Mouse (Mus musculus) thymus, adult 2 months (tissue): Measurements from ENCODE around the gene Olfr1134. TPM values are rescaled to one million over a fixed set of nuclear protein-coding genes. Genes with fewer than 3 reads are reported as not detected.
"Not testable (repeated sequence)": the region's sequence is repeated elsewhere in the genome, so short reads cannot be mapped to it uniquely, and the experiment has no call there.

ENCODE experiments used
- DNase-seq: peaks from one replicate; pipeline ENCODE4 v3.0.0; 2021
- H3K27ac ChIP-seq: fragments of 200-500 bp; 2 replicates; pipeline ENCODE4 v1.5.1; 2012; ENCODE audit warnings: low read length, control low read depth; ENCODE audit not compliant: control insufficient read depth, insufficient read depth
- H3K27me3 ChIP-seq: fragments of 200-500 bp; 2 replicates; pipeline ENCODE4 v1.6.1; 2012; ENCODE audit warnings: mild to moderate bottlenecking, low read length, moderate library complexity, mixed read lengths; ENCODE audit not compliant: control insufficient read depth, insufficient read depth
- H3K36me3 ChIP-seq: fragments of 200-500 bp; 2 replicates; pipeline ENCODE4 v1.6.1; 2012; ENCODE audit warnings: mild to moderate bottlenecking, low read length, moderate library complexity; ENCODE audit not compliant: control insufficient read depth, insufficient read depth
- H3K4me1 ChIP-seq: fragments of 200-500 bp; replicated peaks from 2 replicates; pipeline ENCODE4 v1.6.1; 2012; ENCODE audit warnings: low read length; ENCODE audit not compliant: control insufficient read depth, insufficient read depth
- H3K4me3 ChIP-seq: fragments of 200-500 bp; 2 replicates; pipeline ENCODE4 v1.5.1; 2012; ENCODE audit warnings: mild to moderate bottlenecking, low read length, control low read depth, moderate library complexity; ENCODE audit not compliant: control insufficient read depth, insufficient read depth
- CTCF ChIP-seq: fragments of 200-500 bp; IDR thresholded peaks from 2 replicates; pipeline ENCODE4 v1.5.1; 2012; ENCODE audit warnings: mild to moderate bottlenecking, control low read depth, low read length, moderate library complexity, borderline replicate concordance; ENCODE audit not compliant: control insufficient read depth, poor library complexity, insufficient read depth; ENCODE audit errors: extremely low read depth
- POLR2A ChIP-seq: fragments of 200-500 bp; IDR thresholded peaks from 2 replicates; pipeline ENCODE4 v1.6.1; 2012; ENCODE audit warnings: mild to moderate bottlenecking, low read length, control low read depth, moderate library complexity; ENCODE audit not compliant: control insufficient read depth, poor library complexity, insufficient read depth; ENCODE audit errors: extremely low read depth
- WGBS: fragments of 180-500 bp; shearing (Covaris S2); methylation state at CpG from one replicate; pipeline ENCODE4 v1.1.7; 2018; 5-methylcytosine and 5-hydroxymethylcytosine counted together
- polyA plus RNA-seq: library from polyadenylated mRNA; depleted of rRNA; stranded (reverse); fragments of >200 nt; gene quantifications from 2 replicates; pipeline ENCODE4 v1.2.3, GENCODE M21; 2012; rRNA removed

The Olfr1134 gene
- polyA plus RNA-seq, result not detected in 2 replicates

DNA sequence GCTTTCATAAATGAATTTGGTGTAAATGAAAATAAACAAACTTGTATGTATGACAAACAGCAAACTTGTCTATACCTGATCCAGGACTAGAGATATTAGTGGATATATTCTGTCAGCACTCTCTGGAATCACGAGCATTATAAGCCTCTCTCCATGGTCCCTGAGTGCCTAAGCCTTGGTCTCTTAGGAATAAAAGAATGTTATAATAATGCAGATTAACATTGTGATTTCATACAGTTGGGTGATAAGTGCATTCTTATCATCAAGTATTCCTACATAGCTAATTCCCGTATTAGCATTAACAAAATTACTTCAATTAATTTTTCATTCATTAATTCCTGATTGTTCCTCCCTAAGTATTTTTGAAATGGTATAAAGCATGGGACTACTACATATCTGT lies at the start of gene Olfr1134:
Gene Olfr1134, minus strand, starts transcription at position 101 of the 400 bp plus-strand sequence.
- WGBS, result 88% methylated on average over 2 of the region's 2 CpGs
- Histone ChIP-seq H3K36me3 (no peaks in the 10 kb centered on the region), H3K4me1 (no peaks in the 10 kb centered on the region), H3K4me3 (no peak within 1 kb of the TSS), H3K27me3 (no peaks in the 10 kb centered on the region), H3K27ac (no peak within 1 kb of the TSS)
- DNase-seq, result no peak
- TF ChIP-seq POLR2A, result no peak
- TF ChIP-seq CTCF, result no peak

DNA sequence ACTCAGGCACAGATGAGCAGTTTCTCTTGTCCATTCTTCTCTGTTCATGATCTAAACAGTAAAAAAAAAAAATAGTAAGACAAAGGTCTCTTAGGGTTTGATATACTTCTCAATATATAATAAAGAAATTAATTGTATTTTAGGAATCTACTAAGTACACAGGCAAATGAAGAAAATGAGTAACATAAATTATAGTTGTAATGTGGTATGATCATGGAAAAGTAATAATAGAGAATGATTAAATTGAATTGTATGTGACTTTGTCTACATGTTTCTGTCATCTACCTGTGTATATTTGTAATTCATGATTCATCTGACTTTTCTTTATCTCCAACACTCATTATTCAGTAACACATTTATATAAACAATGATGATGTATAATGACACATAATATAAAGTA lies 35.6 kb upstream of the Olfr1134 start, which contains the start of gene Olfr1136:
Gene Olfr1136, minus strand, starts transcription at position 101 of the 400 bp plus-strand sequence.
- no peak for DNase-seq
- Histone ChIP-seq H3K27ac (no peak within 1 kb of the TSS), H3K4me1 (no peaks in the 10 kb centered on the region), H3K27me3 (no peaks in the 10 kb centered on the region), H3K36me3 (no peaks in the 10 kb centered on the region), H3K4me3 (no peak within 1 kb of the TSS)
- TF ChIP-seq CTCF (no peak), POLR2A (no peak)

DNA sequence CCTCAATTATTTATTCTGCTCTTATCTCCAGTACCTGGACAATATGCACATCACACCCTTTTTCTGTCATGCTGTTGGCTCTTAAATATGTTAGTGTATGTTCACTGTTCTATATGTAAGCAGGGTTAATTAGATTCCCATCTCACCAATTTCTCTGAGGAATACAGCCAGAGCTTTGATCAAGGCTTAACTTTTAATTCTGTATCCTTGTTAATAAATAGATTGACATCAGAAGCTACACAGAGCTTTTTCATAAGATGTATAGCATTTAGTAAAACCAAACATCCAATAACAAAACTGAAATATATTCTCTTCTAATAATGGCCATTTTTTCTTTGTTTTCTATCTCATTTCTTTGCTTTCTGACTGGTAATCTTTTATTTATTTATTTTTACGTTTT lies 15.3 kb upstream of the Olfr1134 start, which contains the start of gene Olfr1135:
Gene Olfr1135, minus strand, starts transcription at position 101 of the 400 bp plus-strand sequence.
- 8% methylated on average over 1 of the region's 1 CpGs for WGBS
- H3K27ac ChIP-seq, result no peak within 1 kb of the TSS
- no peak within 1 kb of the TSS for H3K4me3 ChIP-seq
- no peak for TF ChIP-seq CTCF
- no peak for TF ChIP-seq POLR2A
- H3K27me3 ChIP-seq, result no peaks in the 10 kb centered on the region
- DNase-seq, result no peak
- no peaks in the 10 kb centered on the region for H3K36me3 ChIP-seq
- H3K4me1 ChIP-seq, result no peaks in the 10 kb centered on the region

DNA sequence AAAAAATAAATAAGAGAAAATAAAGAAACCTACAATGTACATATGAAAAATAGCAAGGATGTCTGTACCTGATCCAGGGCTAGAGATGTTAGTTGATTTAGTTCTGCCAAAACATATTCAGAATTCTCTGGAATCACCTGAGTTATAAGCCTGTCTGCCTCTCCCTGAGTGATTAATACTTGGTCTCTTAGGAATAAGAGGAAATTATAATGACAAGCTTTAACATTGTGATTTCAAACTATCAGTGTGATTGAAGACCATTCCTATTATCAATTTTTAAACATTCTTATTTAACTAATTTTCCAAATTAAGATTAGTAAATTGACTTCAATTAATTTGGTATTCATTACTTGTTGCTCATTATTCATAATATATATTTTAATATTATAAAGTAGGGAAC lies 11.0 kb downstream of the Olfr1134 start, which contains the start of gene Olfr1133:
Gene Olfr1133, minus strand, starts transcription at position 101 of the 400 bp plus-strand sequence.
- TF ChIP-seq POLR2A, result no peak
- TF ChIP-seq CTCF, result no peak
- H3K4me3 ChIP-seq, result no peak within 1 kb of the TSS
- no peaks in the 10 kb centered on the region for H3K36me3 ChIP-seq
- H3K27ac ChIP-seq, result no peak within 1 kb of the TSS
- DNase-seq, result no peak
- no peaks in the 10 kb centered on the region for H3K27me3 ChIP-seq
- H3K4me1 ChIP-seq, result no peaks in the 10 kb centered on the region

DNA sequence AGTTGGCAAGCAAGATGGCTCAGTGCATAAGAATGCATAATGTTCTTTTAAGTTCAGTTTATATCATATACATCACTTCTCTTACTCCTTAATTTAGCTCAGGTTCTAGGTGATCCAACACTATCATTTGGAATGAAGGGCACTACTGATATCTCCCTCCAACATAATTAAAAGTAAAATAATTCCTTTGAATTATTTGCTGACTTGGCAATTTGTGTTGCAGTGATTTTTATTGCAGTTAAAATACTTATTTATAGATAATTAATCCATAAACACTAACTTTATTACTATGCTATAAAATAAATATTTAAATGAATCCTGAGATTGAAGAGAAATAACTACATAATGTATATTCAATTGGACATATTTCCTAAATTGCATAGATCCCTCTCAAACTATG lies 15.8 kb downstream of the Olfr1134 start:
- TF ChIP-seq CTCF, result no peak
- TF ChIP-seq POLR2A, result no peak
- H3K27ac ChIP-seq, result no peak overlapping the region
- H3K36me3 ChIP-seq, result no peaks in the 10 kb centered on the region
- H3K27me3 ChIP-seq, result no peaks in the 10 kb centered on the region
- H3K4me1 ChIP-seq, result no peaks in the 10 kb centered on the region
- no peak overlapping the region for H3K4me3 ChIP-seq
- DNase-seq, result no peak

DNA sequence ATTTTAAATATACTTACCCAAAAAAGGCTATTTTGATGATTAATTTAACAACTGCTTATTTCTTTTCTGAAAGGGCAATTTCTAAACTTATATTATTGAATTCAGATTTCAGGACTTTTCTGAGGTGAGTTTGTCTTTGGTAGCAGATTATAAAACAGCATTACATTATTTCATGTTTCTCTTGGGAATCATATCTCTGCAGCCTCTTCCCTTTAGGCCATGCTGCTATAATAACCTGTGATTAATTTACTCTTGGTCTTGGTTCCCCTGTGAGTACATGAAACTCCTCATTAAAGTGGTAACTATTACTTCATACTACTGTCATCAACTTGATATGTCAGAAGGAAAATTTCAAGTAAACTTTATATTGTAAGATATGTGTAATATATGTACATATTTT lies 20.8 kb downstream of the Olfr1134 start, which contains the start of gene Olfr1132:
Gene Olfr1132, minus strand, starts transcription at position 101 of the 400 bp plus-strand sequence.
- no peaks in the 10 kb centered on the region for H3K27me3 ChIP-seq
- no peaks in the 10 kb centered on the region for H3K4me1 ChIP-seq
- no peak within 1 kb of the TSS for H3K27ac ChIP-seq
- H3K36me3 ChIP-seq, result no peaks in the 10 kb centered on the region
- no peak for TF ChIP-seq POLR2A
- TF ChIP-seq CTCF, result no peak
- DNase-seq, result no peak
- H3K4me3 ChIP-seq, result no peak within 1 kb of the TSS

DNA sequence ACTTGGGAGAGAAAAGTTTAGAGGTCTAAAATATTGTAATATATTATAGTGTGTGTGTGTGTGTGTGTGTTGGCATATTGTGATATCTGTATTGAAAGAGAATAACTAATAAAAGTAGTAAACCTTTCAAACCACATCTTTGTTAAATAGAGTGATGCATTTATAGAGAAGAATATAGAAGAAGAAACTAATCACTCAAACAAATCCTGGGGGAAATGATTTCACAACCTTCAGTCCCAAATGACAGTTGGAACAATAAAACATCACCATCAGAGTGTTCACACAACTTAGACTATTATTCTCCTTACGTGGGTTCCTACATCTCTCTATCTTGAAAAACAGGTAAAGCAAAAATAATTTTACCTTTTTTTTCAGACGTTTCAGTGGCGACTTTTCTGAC lies 31.5 kb downstream of the Olfr1134 start, which contains the start of gene Olfr1131:
Gene Olfr1131, plus strand, starts transcription at position 301 of the 400 bp plus-strand sequence.
- 71% methylated on average over 3 of the region's 3 CpGs for WGBS
- Histone ChIP-seq H3K27ac (no peak within 1 kb of the TSS), H3K4me1 (no peaks in the 10 kb centered on the region), H3K27me3 (no peaks in the 10 kb centered on the region), H3K36me3 (no peaks in the 10 kb centered on the region), H3K4me3 (no peak within 1 kb of the TSS)
- TF ChIP-seq POLR2A (no peak), CTCF (no peak)
- DNase-seq, result no peak

DNA sequence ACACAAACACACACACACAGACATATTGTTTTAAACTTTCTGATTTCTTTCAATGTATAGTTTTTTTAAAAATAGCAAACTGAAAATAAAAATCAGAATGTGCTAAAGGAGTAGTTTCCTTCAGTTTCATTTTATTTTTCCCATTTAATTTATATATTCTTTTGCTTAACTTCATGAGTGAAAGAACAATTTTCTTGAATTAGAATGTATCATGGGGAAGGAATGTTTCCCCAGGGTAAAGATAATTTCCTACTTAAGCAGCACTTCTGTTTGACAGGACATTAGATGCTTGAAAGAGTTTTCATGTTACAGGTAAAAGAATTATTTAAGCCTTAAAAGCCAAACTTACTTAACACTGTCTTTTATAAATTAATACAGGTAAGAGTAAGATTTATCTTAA lies 52.3 kb downstream of the Olfr1134 start, which contains the start of gene Olfr1130:
Gene Olfr1130, plus strand, starts transcription at position 301 of the 400 bp plus-strand sequence.
- not testable (repeated sequence) for H3K27me3 ChIP-seq, H3K4me3 ChIP-seq, DNase-seq, H3K36me3 ChIP-seq, H3K4me1 ChIP-seq, H3K27ac ChIP-seq

Other genes with a start within 250 kb of the Olfr1134 start
- not detected in 2 replicates for gene Olfr1123, start 241.8 kb downstream of the Olfr1134 start, polyA plus RNA-seq
- gene Olfr1124, start 228.2 kb downstream of the Olfr1134 start, polyA plus RNA-seq, result not detected in 2 replicates
- gene Olfr1126, start 204.5 kb downstream of the Olfr1134 start, polyA plus RNA-seq, result not detected in 2 replicates
- not detected in 2 replicates for gene Pramel7, start 161.4 kb downstream of the Olfr1134 start, polyA plus RNA-seq
- gene Pramel6, start 151.9 kb downstream of the Olfr1134 start, polyA plus RNA-seq, result not detected in 2 replicates
- not detected in 2 replicates for gene Olfr153, start 126.7 kb downstream of the Olfr1134 start, polyA plus RNA-seq
- not detected in 2 replicates for gene Olfr1128, start 112.9 kb downstream of the Olfr1134 start, polyA plus RNA-seq
- not detected in 2 replicates for gene Olfr1129, start 84.6 kb downstream of the Olfr1134 start, polyA plus RNA-seq
- not detected in 2 replicates for gene Olfr1130, start 52.2 kb downstream of the Olfr1134 start, polyA plus RNA-seq
- gene Olfr1131, start 31.4 kb downstream of the Olfr1134 start, polyA plus RNA-seq, result not detected in 2 replicates
- gene Olfr1132, start 20.9 kb downstream of the Olfr1134 start, polyA plus RNA-seq, result not detected in 2 replicates
- not detected in 2 replicates for gene Olfr1133, start 11.1 kb downstream of the Olfr1134 start, polyA plus RNA-seq
- gene Olfr1135, start 15.2 kb upstream of the Olfr1134 start, polyA plus RNA-seq, result not detected in 2 replicates
- 0.40 TPM in 1 of 2 replicates, not detected in the other for gene Olfr1136, start 35.5 kb upstream of the Olfr1134 start, polyA plus RNA-seq
- gene Olfr1137, start 54.7 kb upstream of the Olfr1134 start, polyA plus RNA-seq, result not detected in 2 replicates
- not detected in 2 replicates for gene Olfr1138, start 81.5 kb upstream of the Olfr1134 start, polyA plus RNA-seq
- not detected in 2 replicates for gene Olfr1140, start 85.3 kb upstream of the Olfr1134 start, polyA plus RNA-seq
- gene Olfr1141, start 95.5 kb upstream of the Olfr1134 start, polyA plus RNA-seq, result not detected in 2 replicates
- not detected in 2 replicates for gene Olfr152, start 121.0 kb upstream of the Olfr1134 start, polyA plus RNA-seq
- gene Olfr1143, start 142.1 kb upstream of the Olfr1134 start, polyA plus RNA-seq, result not detected in 2 replicates
- not detected in 2 replicates for gene Olfr1145, start 151.4 kb upstream of the Olfr1134 start, polyA plus RNA-seq
- not detected in 2 replicates for gene Olfr1148, start 172.1 kb upstream of the Olfr1134 start, polyA plus RNA-seq
- not detected in 2 replicates for gene Olfr1150-ps1, start 185.5 kb upstream of the Olfr1134 start, polyA plus RNA-seq
- gene Olfr1151, start 197.4 kb upstream of the Olfr1134 start, polyA plus RNA-seq, result not detected in 2 replicates
- gene Olfr1152, start 208.0 kb upstream of the Olfr1134 start, polyA plus RNA-seq, result not detected in 2 replicates
- gene Olfr1153, start 236.5 kb upstream of the Olfr1134 start, polyA plus RNA-seq, result not detected in 2 replicates
- not detected in 2 replicates for gene Olfr1154, start 246.7 kb upstream of the Olfr1134 start, polyA plus RNA-seq